Mouse (Mus musculus) kidney, postnatal 10 days (tissue): ENCODE results near the gene Ccdc84.
A peak's percentile ranks its signal among the peaks of the same experiment; 100 is the strongest.

ENCODE experiments used
- DNase-seq: peaks from one replicate; pipeline ENCODE4 v3.0.0; 2021; ENCODE audit warnings: mixed read lengths

Ccdc84 gene

GRCm38 (mm10) chr9:44361190-44361917 is 57.0 kb downstream of the Ccdc84 start, which contains the start of gene Vps11:
TSS of gene Vps11 (minus strand) at chr9:44361670.
- DNase-seq = peak; percentile 97
